Mouse (Mus musculus) brain, embryonic 14.5 days (tissue): Measurements from ENCODE around the gene Slc2a2.

Experiments used
- CTCF ChIP-seq: fragments of 200-500 bp; IDR thresholded peaks from 2 replicates; pipeline ENCODE4 v1.5.1; 2012; ENCODE audit warnings: inconsistent platforms, mild to moderate bottlenecking, moderate library complexity, borderline replicate concordance; ENCODE audit not compliant: insufficient read depth, insufficient read length; ENCODE audit errors: extremely low read depth
- POLR2A ChIP-seq: fragments of 200-500 bp; IDR thresholded peaks from 2 replicates; pipeline ENCODE4 v1.6.1; 2012; ENCODE audit warnings: mild to moderate bottlenecking, inconsistent platforms, borderline replicate concordance; ENCODE audit not compliant: poor library complexity, insufficient read depth, insufficient read length, severe bottlenecking; ENCODE audit errors: extremely low read depth

DNA sequence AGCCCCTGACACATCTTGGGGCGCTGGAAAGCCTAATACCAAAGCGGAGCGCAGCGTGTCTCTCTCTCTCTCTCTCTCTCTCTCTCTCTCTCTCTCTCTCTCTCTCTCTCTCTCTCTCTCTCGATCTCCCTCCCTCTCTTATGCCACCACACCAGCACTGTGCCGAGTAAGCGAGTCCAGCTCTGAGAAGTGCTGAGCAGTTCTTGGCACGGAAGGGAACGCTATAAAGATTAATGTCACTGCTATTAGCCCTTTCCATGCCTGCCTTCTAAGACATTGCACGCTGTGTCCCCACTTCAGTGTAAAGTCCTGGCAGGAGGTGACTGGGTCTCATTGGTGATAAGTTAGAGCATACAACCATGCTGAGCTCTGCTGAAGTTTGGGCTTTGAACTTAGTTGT is 1.5 kb upstream of the Slc2a2 start:
- TF ChIP-seq CTCF (no peak), POLR2A (no peak)
